Mouse (Mus musculus) midbrain, embryonic 10.5 days (tissue): ENCODE data around the gene Ssbp1. TPM values are rescaled to one million over a fixed set of nuclear protein-coding genes. Genes with fewer than 3 reads are reported as not detected.

ENCODE experiments used
- DNase-seq: peaks from one replicate; pipeline ENCODE4 v3.0.0-alpha.2; 2017; ENCODE audit warnings: low spot score
- H3K27ac ChIP-seq: fragments of 300-500 bp; sonication (generic); replicated peaks from 2 replicates; pipeline ENCODE4 v1.5.1; 2016; ENCODE audit warnings: mild to moderate bottlenecking
- H3K27me3 ChIP-seq: fragments of 300-500 bp; sonication (generic); 2 replicates; pipeline ENCODE4 v1.6.1; 2016; ENCODE audit warnings: low read depth, mild to moderate bottlenecking; ENCODE audit not compliant: poor library complexity, severe bottlenecking
- H3K36me3 ChIP-seq: fragments of 300-500 bp; sonication (generic); 2 replicates; pipeline ENCODE4 v1.6.1; 2016; ENCODE audit warnings: mild to moderate bottlenecking, moderate library complexity
- H3K4me1 ChIP-seq: fragments of 300-500 bp; sonication (generic); 2 replicates; pipeline ENCODE4 v1.6.1; 2016
- H3K4me3 ChIP-seq: fragments of 300-500 bp; sonication (generic); 2 replicates; pipeline ENCODE4 v1.5.1; 2016; ENCODE audit warnings: mild to moderate bottlenecking, moderate library complexity
- H3K9me3 ChIP-seq: fragments of 300-500 bp; sonication (generic); replicated peaks from 2 replicates; pipeline ENCODE4 v1.6.1; 2016; ENCODE audit warnings: mild to moderate bottlenecking
- WGBS: fragments of 180-500 bp; shearing (Covaris S2); methylation state at CpG from one replicate; pipeline ENCODE4 v1.1.7; 2016; 5-methylcytosine and 5-hydroxymethylcytosine counted together
- polyA plus RNA-seq: library from polyadenylated mRNA; unstranded; fragments of >200 nt; fragmentation: Nextera tagmentation; extraction: Ambion mirVana; gene quantifications from 2 replicates; pipeline ENCODE4 v1.2.1, GENCODE M21; 2016

The Ssbp1 gene
- 226 and 228 TPM in 2 replicates for polyA plus RNA-seq

DNA sequence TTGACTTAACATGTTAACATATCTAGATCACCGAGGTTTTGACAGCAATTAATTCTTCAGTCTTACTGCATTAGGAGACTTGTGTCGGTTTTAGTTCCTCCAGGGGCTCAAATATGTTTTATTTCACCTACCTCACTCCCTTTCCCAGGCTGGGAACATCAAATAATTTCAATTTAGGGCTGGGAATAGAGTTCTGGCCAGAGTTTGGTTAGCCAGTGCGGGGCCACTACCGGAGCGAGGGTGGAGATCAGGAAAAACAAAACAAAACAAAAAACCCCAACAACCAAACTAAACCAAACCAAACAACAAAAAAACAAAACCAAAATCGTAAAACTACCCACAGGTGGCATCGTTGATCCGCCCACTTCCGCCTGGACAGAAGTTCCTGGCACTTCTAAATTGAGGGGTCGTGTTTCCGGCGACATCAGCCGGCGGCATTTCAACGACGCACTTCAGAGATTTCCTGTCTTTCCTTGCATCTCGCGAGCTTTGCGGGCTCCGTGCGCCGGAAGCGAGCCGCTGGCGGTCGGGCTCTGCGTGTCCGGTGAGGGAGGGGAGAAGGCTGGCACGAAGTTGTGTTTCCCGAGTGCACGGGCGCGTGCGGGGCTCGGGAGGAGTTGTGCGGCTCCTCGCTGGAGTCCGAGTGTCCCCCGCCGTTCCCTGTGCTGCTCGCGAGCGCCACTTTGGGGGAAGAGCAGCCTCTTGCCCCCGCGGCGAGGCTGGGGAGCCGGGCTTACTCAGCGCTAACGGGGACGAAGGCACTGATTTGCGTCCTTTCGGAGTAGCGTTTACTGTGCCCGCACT, at the start of gene Ssbp1:
Gene Ssbp1 (plus strand): TSS at position 437 of the 804 bp plus-strand sequence.
- peak; percentile 95 for DNase-seq
- Histone ChIP-seq H3K9me3 (no peaks in the 10 kb centered on the region; the same call in 1 of the 2 replicates), H3K27me3 (no peaks in the 10 kb centered on the region), H3K27ac (peak within 1 kb of the TSS; percentile 97), H3K4me1 (peaks cover 20% of the 10 kb centered on the region), H3K4me3 (peak within 1 kb of the TSS; percentile 87), H3K36me3 (peaks cover 32% of the 10 kb centered on the region)
- WGBS: under 1% methylated on average over 54 of the region's 54 CpGs

DNA sequence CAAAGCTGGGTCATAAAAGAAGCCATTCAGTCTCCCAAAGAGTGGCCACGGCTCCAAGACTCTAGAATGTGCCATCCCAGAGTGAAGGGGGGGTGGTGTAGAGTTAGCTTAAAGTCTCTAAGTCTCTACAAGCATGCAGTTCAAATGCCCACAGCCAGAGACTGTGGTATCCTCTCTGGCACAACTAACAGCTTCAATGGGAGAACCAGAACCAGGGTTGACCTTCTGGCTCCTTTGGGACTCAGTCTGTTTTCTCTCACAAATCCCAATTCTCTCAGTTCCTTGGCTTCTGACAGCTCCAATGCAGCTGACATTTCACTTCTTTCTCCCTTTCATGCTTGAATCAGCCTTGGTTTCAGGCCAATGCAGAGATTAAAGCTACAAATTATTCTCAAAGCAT, 48.1 kb upstream of the Ssbp1 start:
- Histone ChIP-seq H3K27ac (no peak overlapping the region), H3K4me3 (no peak overlapping the region), H3K4me1 (no peaks in the 10 kb centered on the region), H3K36me3 (peaks cover 26% of the 10 kb centered on the region), H3K9me3 (no peaks in the 10 kb centered on the region), H3K27me3 (no peaks in the 10 kb centered on the region)
- no peak for DNase-seq
- WGBS: 100% methylated on average over 1 of the region's 1 CpGs

DNA sequence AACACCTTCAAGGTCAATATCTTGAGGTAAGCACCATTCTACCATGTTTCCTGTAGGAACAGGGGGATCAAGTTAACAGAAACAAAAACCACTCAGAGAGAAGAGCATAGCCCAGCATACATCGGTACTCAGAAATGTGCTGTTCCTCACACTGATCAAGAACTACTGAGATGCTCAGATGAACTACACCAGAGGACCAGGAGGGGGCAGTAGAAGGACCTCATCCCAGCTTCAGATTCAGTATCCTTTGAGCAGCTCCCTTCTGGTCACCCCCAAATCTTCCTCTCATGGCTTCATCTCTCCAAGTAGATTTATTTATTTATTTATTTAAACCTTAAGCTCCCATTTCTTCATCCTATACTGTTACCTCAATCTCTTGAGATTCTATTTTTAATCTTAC, 47.4 kb upstream of the Ssbp1 start:
- Histone ChIP-seq H3K4me3 (no peak overlapping the region), H3K4me1 (no peaks in the 10 kb centered on the region), H3K27ac (no peak overlapping the region), H3K9me3 (no peaks in the 10 kb centered on the region), H3K27me3 (no peaks in the 10 kb centered on the region), H3K36me3 (peaks cover 18% of the 10 kb centered on the region)
- peak; percentile 37 for DNase-seq
- WGBS: 62% methylated on average over 1 of the region's 1 CpGs

DNA sequence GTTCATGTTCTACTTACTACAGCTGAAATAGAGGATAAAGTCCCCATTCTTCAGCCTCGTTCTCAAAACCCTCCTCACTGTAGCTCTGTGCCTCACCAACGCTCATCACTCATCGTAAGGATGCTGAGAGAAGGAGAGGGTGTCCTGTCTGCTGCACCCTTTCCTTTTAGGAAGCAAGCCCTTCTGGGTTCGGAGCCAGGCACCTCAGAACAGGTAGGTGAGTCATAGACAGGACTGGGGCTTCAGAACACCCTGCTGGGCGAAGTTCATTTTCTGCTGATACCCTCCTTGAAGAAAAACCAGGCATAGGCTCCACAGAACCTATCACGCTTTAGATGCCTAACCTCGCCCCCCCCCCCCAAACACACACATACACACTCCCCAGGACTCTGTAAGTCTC, 43.7 kb upstream of the Ssbp1 start:
- H3K4me3 ChIP-seq: no peak overlapping the region
- no peaks in the 10 kb centered on the region for H3K27me3 ChIP-seq
- DNase-seq: no peak
- peaks cover 2% of the 10 kb centered on the region; the same call in 1 of the 2 replicates for H3K36me3 ChIP-seq
- H3K27ac ChIP-seq: no peak overlapping the region
- no peaks in the 10 kb centered on the region for H3K9me3 ChIP-seq
- peaks cover 11% of the 10 kb centered on the region for H3K4me1 ChIP-seq
- 92% methylated on average over 7 of the region's 7 CpGs for WGBS

DNA sequence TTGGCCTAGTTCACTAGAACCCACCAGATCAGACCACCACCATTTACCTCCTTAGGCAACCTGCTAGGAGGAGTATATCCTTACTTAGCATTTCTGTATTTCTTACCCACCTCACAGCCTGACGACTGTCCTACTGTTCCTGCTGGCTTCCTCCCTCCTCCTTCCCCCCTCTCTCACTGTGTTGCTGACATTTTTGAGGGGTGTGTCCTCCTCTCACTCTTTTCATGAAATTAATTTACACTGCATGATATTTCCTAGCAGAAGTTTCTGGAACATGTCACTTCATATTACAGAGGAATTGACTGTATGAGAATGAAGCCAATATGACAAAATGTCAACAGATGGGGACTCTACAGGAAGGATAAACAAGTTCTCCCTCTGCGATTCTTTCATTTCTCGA, 42.5 kb upstream of the Ssbp1 start:
- Histone ChIP-seq H3K27ac (no peak overlapping the region), H3K36me3 (no peaks in the 10 kb centered on the region), H3K4me3 (no peak overlapping the region), H3K27me3 (no peaks in the 10 kb centered on the region), H3K9me3 (no peaks in the 10 kb centered on the region), H3K4me1 (peaks cover 13% of the 10 kb centered on the region)
- DNase-seq: no peak
- 81% methylated on average over 3 of the region's 3 CpGs for WGBS

DNA sequence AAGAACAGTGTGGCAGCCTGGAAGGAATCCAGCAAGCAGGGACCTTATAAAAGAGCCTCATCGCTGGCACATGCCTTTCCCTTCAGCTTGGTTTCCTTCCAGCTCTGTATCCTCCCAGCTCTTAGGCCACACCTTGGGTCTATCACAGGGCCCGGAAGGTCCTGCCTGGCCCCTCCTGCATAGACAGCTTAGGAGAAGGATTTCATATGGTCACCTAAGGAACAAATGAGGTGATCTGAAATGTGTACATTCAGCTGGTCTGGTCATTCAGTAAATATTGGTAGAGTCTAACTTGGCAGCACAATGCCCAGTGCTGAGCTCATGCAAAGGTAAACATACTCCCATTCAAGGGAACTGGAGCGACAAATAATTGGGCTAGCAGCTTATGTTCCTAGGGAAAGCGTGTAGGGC, 41.6 kb upstream of the Ssbp1 start:
- peaks cover 20% of the 10 kb centered on the region for H3K4me1 ChIP-seq
- no peaks in the 10 kb centered on the region for H3K27me3 ChIP-seq
- H3K27ac ChIP-seq: no peak overlapping the region
- no peak for DNase-seq
- H3K9me3 ChIP-seq: no peaks in the 10 kb centered on the region
- 70% methylated on average over 4 of the region's 4 CpGs for WGBS
- no peaks in the 10 kb centered on the region for H3K36me3 ChIP-seq
- H3K4me3 ChIP-seq: no peak overlapping the region

DNA sequence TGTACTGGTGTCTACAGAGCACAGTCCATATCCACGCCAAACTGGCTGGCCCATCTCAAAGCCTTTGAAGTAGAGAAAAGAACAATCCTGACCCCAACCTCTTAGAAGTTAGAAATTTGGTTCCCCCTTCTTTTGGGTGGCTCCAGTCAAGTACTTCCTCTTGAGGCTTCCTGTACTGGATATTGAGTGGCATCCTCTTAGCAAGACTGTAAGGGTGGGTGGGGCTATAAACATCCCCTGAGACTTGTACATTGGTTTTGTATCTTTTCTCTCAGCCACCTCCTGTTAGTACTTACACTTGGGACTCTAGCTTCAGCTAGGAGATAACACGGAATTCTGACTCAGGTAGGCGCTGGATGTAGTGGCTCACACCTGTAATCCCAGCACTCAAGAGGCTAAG, 40.9 kb upstream of the Ssbp1 start:
- Histone ChIP-seq H3K27me3 (no peaks in the 10 kb centered on the region), H3K9me3 (no peaks in the 10 kb centered on the region), H3K4me1 (peaks cover 27% of the 10 kb centered on the region), H3K4me3 (no peak overlapping the region), H3K27ac (no peak overlapping the region), H3K36me3 (no peaks in the 10 kb centered on the region)
- WGBS: 93% methylated on average over 3 of the region's 3 CpGs
- no peak for DNase-seq

DNA sequence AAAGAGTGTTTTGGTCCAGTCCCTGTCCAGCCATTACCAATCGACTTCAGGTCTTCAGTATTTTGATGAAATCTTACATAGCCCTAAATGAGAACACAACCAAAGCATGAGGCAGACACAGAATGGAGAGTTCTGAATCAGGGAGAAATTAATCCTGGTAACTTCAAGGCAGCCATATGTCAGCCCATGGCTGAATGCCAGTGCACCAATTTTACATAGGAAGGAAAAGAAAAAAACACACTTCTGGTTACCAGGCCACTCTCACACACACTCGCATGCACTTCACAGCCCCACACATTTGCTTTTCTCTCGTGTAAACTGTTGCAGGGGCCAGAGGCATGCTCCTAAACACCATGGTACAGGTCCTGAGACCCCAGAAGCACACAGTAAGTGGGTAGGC, 40.3 kb upstream of the Ssbp1 start:
- WGBS: 87% methylated on average over 3 of the region's 3 CpGs
- H3K4me1 ChIP-seq: peaks cover 27% of the 10 kb centered on the region
- H3K27me3 ChIP-seq: no peaks in the 10 kb centered on the region
- no peak for DNase-seq
- H3K27ac ChIP-seq: no peak overlapping the region
- no peaks in the 10 kb centered on the region for H3K36me3 ChIP-seq
- H3K4me3 ChIP-seq: no peak overlapping the region
- no peaks in the 10 kb centered on the region for H3K9me3 ChIP-seq

DNA sequence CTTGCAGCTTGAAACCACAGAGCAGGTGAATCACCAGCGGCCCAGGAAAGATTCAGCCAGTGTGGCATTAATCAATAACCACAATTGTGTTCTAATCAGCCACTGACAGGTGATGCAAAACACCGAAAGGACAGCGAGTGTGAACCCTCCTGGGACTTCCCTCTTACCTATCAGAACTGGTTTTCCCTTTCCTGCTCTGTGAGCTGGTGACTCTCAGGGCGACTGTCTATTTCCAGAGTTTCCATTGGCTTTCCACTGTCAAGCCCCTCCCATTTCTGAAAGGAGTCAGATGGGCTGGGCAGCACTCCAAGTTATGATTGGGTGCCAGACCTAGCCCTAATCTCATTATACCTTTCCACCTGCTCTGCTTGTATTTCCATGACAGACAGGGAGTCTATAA, 39.8 kb upstream of the Ssbp1 start:
- Histone ChIP-seq H3K36me3 (no peaks in the 10 kb centered on the region), H3K27ac (no peak overlapping the region), H3K4me1 (peaks cover 27% of the 10 kb centered on the region), H3K27me3 (peaks cover under 1% of the 10 kb centered on the region; the same call in 1 of the 2 replicates), H3K9me3 (no peaks in the 10 kb centered on the region), H3K4me3 (no peak overlapping the region)
- 64% methylated on average over 4 of the region's 4 CpGs for WGBS
- no peak for DNase-seq

DNA sequence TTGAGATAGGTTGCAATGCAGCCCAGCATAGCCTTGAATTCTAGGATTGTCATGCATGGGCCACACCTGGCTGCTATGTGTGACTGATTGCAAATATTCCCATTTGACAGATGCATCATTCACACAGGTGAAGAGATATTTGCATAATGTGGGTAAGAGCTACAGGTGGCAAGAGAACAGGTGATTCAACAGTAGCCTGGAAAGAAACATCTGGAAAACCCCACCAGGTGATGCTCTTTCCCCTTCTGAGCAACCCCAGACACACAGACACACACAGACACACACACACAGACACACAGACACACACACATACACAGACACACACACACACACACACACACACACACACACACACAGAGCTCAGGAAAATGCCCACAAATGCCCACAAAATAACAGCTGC, 39.3 kb upstream of the Ssbp1 start:
- DNase-seq: no peak
- Histone ChIP-seq H3K4me3 (no peak overlapping the region), H3K27ac (no peak overlapping the region), H3K27me3 (peaks cover 6% of the 10 kb centered on the region), H3K9me3 (no peaks in the 10 kb centered on the region), H3K4me1 (peaks cover 27% of the 10 kb centered on the region), H3K36me3 (no peaks in the 10 kb centered on the region)

DNA sequence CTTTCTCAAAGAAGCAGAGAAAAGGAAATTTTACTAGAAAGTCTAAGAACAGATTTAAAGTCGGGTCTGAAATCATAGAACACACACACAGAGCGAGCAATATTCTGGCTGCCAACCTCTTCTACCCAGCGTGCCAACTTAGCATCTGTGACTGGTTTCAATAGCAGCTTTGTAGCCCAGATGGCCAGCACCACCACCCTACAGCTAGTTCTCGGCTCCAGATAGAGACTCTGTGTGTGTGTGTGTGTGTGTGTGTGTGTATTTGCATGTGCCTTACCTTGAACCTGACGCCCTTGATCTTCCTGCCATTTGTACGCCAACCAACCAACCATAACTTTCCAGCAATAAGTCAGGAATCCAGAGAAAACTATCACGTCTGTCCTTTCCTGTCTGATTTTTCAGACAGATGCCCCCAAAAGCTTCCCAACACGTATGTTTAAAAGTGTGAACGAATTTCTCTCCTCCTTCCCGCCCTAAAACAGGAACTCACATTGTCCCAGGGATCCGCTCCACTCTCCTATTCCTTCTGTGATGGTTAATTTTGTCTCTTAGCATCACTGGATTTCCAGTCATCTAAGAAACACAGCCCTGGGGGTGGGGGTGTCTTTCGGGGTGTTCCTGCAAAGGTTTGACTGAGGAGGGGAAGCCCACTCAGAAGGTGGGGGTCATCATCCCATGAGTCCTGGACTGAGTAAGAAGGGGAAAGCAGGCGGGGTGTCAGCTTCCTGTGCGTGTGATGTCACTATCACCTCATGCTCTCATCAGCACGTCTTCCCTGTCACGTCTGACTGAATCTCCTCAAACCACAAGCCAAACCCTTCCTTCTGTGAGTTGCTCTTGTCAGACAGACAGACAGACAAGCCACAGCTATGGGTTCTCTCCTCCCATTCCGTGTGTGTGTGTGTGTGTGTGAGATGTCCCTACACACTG, 38.5 kb upstream of the Ssbp1 start:
- H3K4me3 ChIP-seq: no peak overlapping the region
- peaks cover 27% of the 10 kb centered on the region for H3K4me1 ChIP-seq
- WGBS: 91% methylated on average over 17 of the region's 17 CpGs
- H3K36me3 ChIP-seq: no peaks in the 10 kb centered on the region
- peaks cover 14% of the 10 kb centered on the region for H3K27me3 ChIP-seq
- H3K9me3 ChIP-seq: no peaks in the 10 kb centered on the region
- DNase-seq: no peak
- no peak overlapping the region for H3K27ac ChIP-seq

DNA sequence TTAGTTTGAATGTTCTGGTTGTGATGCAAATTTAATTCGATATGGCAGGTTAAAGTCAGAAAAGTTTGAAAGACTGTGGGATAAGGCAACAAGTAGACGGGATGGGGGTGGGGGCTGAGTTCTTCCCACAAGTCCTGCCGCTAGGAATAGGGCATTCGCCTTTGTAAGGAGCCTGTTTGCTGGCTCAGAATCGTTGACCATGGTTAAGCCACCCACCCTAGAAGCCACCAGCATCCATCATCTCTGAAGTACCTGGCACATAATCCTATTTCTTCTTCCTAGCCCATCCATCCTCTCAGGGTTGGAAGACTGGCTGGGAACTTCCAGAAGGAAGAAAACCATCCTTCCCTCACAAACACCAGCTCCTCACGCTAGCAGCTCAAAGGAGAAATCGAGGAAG, 36.5 kb upstream of the Ssbp1 start:
- no peak for DNase-seq
- Histone ChIP-seq H3K27ac (peak overlapping the region; percentile 94), H3K27me3 (peaks cover 32% of the 10 kb centered on the region), H3K4me3 (peak overlapping the region; percentile 92), H3K9me3 (no peaks in the 10 kb centered on the region), H3K4me1 (peaks cover 24% of the 10 kb centered on the region), H3K36me3 (no peaks in the 10 kb centered on the region)
- WGBS: 6% methylated on average over 7 of the region's 7 CpGs
